Mouse (Mus musculus): ENCODE data around the gene H2al1f. TPM values are rescaled to one million over a fixed set of nuclear protein-coding genes. Genes with fewer than 3 reads are reported as not detected.
"Not testable (repeated sequence)": the region's sequence is repeated elsewhere in the genome, so short reads cannot be mapped to it uniquely, and the experiment has no call there.

Gene H2al1f
- polyA plus RNA-seq, 1 experiment, result not detected

GRCm38 (mm10) chrX:11311634-11312033 is 3.3 kb upstream of the H2al1f start, which contains the start of gene H2al1e:
H2al1e (plus strand) TSS chrX:11311934.
- H3K4me1 ChIP-seq (ENCODE audit: control insufficient read depth, insufficient read depth, low read length); H3K27ac ChIP-seq (ENCODE audit: control insufficient read depth, insufficient read depth, low read depth, low read length, poor library complexity); H3K4me3 ChIP-seq (replicated peaks; ENCODE audit: control insufficient read depth, low read depth, low read length): not testable (repeated sequence)
- WGBS, result no CpG with 5 or more reads among the region's 3 CpGs

- H3K27ac ChIP-seq (ENCODE audit: control insufficient read depth, insufficient read depth, low read depth, low read length, poor library complexity); H3K4me1 ChIP-seq (ENCODE audit: control insufficient read depth, insufficient read depth, low read length); H3K4me3 ChIP-seq (replicated peaks; ENCODE audit: control insufficient read depth, low read depth, low read length): not testable (repeated sequence)
- no CpG with 5 or more reads among the region's 3 CpGs for WGBS
These were observed 3.0 kb downstream of the H2al1f start, which contains the start of gene H2al1g for GRCm38 (mm10) chrX:11317956-11318355. H2al1g (plus strand) TSS chrX:11318256.

- not testable (repeated sequence) for H3K4me3 ChIP-seq (replicated peaks; ENCODE audit: control insufficient read depth, low read depth, low read length); H3K4me1 ChIP-seq (ENCODE audit: control insufficient read depth, insufficient read depth, low read length); H3K27ac ChIP-seq (ENCODE audit: control insufficient read depth, insufficient read depth, low read depth, low read length, poor library complexity)
- no CpG with 5 or more reads among the region's 6 CpGs for WGBS
These were observed 6.2 kb downstream of the H2al1f start, which contains the start of gene H2al1h for GRCm38 (mm10) chrX:11321192-11321591. H2al1h (plus strand) TSS chrX:11321492.

GRCm38 (mm10) chrX:11324359-11324758 is 9.4 kb downstream of the H2al1f start, which contains the start of gene H2al1i:
H2al1i (plus strand) TSS chrX:11324659.
- no CpG with 5 or more reads among the region's 5 CpGs for WGBS
- H3K4me3 ChIP-seq (replicated peaks; ENCODE audit: control insufficient read depth, low read depth, low read length); H3K4me1 ChIP-seq (ENCODE audit: control insufficient read depth, insufficient read depth, low read length); H3K27ac ChIP-seq (ENCODE audit: control insufficient read depth, insufficient read depth, low read depth, low read length, poor library complexity): not testable (repeated sequence)

- not testable (repeated sequence) for H3K4me1 ChIP-seq (ENCODE audit: control insufficient read depth, insufficient read depth, low read length); H3K4me3 ChIP-seq (replicated peaks; ENCODE audit: control insufficient read depth, low read depth, low read length); H3K27ac ChIP-seq (ENCODE audit: control insufficient read depth, insufficient read depth, low read depth, low read length, poor library complexity)
- 84% methylated on average over 2 of the region's 2 CpGs for WGBS
These were observed 12.6 kb downstream of the H2al1f start, which contains the start of gene H2al1j for GRCm38 (mm10) chrX:11327522-11327921. H2al1j (plus strand) TSS chrX:11327822.

- WGBS, result 73% methylated on average over 9 of the region's 9 CpGs
- H3K4me3 ChIP-seq (replicated peaks; ENCODE audit: control insufficient read depth, low read depth, low read length), result no peak overlapping the region
- H3K27ac ChIP-seq (ENCODE audit: control insufficient read depth, insufficient read depth, low read depth, low read length, poor library complexity), result no peak overlapping the region
- TF ChIP-seq POLR2A (IDR thresholded peaks at IDR 0.05; ENCODE audit: borderline replicate concordance, control insufficient read depth, low read depth, low read length) (no peak), CTCF (IDR thresholded peaks at IDR 0.05; ENCODE audit: control insufficient read depth, insufficient read depth, low read length) (no peak)
- no peaks in the 10 kb centered on the region for H3K4me1 ChIP-seq (ENCODE audit: control insufficient read depth, insufficient read depth, low read length)
These were observed 30.8 kb downstream of the H2al1f start for GRCm38 (mm10) chrX:11345762-11346161.

- WGBS, result 82% methylated on average over 3 of the region's 3 CpGs
These were observed 31.8 kb downstream of the H2al1f start for GRCm38 (mm10) chrX:11346756-11347155.

GRCm38 (mm10) chrX:11360823-11361222 is 45.9 kb downstream of the H2al1f start:
- 22% methylated on average over 6 of the region's 6 CpGs for WGBS

More at GRCm38 (mm10) chrX:11346756-11347155, 31.8 kb downstream of the H2al1f start:
- TF ChIP-seq CTCF (IDR thresholded peaks at IDR 0.05; ENCODE audit: control insufficient read depth, insufficient read depth, low read length), result no peak
- TF ChIP-seq POLR2A (IDR thresholded peaks at IDR 0.05; ENCODE audit: borderline replicate concordance, control insufficient read depth, low read depth, low read length), result no peak
- no peak overlapping the region for H3K27ac ChIP-seq (ENCODE audit: control insufficient read depth, insufficient read depth, low read depth, low read length, poor library complexity)
- H3K4me3 ChIP-seq (replicated peaks; ENCODE audit: control insufficient read depth, low read depth, low read length), result no peak overlapping the region
- H3K4me1 ChIP-seq (ENCODE audit: control insufficient read depth, insufficient read depth, low read length), result no peaks in the 10 kb centered on the region

GRCm38 (mm10) chrX:11361261-11361660 is 46.3 kb downstream of the H2al1f start:
- no peak for TF ChIP-seq POLR2A (IDR thresholded peaks at IDR 0.05; ENCODE audit: borderline replicate concordance, control insufficient read depth, low read depth, low read length)
- TF ChIP-seq CTCF (IDR thresholded peaks at IDR 0.05; ENCODE audit: control insufficient read depth, insufficient read depth, low read length), result no peak
- WGBS, result 14% methylated on average over 2 of the region's 2 CpGs
- no peak overlapping the region for H3K27ac ChIP-seq (ENCODE audit: control insufficient read depth, insufficient read depth, low read depth, low read length, poor library complexity)
- H3K4me1 ChIP-seq (ENCODE audit: control insufficient read depth, insufficient read depth, low read length), result peaks cover 1% of the 10 kb centered on the region; the same call in 1 of the 2 replicates
- H3K4me3 ChIP-seq (replicated peaks; ENCODE audit: control insufficient read depth, low read depth, low read length), result no peak overlapping the region

More at GRCm38 (mm10) chrX:11360823-11361222, 45.9 kb downstream of the H2al1f start:
- Histone ChIP-seq H3K4me1 (ENCODE audit: control insufficient read depth, insufficient read depth, low read length) (peaks cover 1% of the 10 kb centered on the region; the same call in 1 of the 2 replicates), H3K27ac (ENCODE audit: control insufficient read depth, insufficient read depth, low read depth, low read length, poor library complexity) (no peak overlapping the region), H3K4me3 (replicated peaks; ENCODE audit: control insufficient read depth, low read depth, low read length) (no peak overlapping the region)
- TF ChIP-seq POLR2A (IDR thresholded peaks at IDR 0.05; ENCODE audit: borderline replicate concordance, control insufficient read depth, low read depth, low read length), result no peak
- TF ChIP-seq CTCF (IDR thresholded peaks at IDR 0.05; ENCODE audit: control insufficient read depth, insufficient read depth, low read length), result no peak
